In genomic region chr9:86393586-86394272, GRCm38 (mm10) we compare ENCODE assay signal across 16 mouse cellular contexts.
DNase-seq lines count a peak whose midpoint lies in the region; ATAC-seq and TF ChIP-seq lines count a peak whose summit lies in the region.
"Had no signal": no experiment of that assay in that cellular context is flagged by ENCODE, and none has a peak within 500 bp of the region (broad histone marks: within the 10 kb centered on the region; RNA-seq: fewer than 3 reads in every experiment).

No protein-coding gene starts in this region.

- H3K4me1 ChIP-seq in kidney, postnatal 0 days (replicated peaks; ENCODE audit: insufficient read depth, low read length), result no peaks in the 10 kb centered on the region; the same call in 1 of the 2 replicates
- H3K4me1 ChIP-seq in thymus, adult 2 months (replicated peaks; ENCODE audit: control insufficient read depth, insufficient read depth, low read length), result peaks cover 8% of the 10 kb centered on the region
- H3K4me1 ChIP-seq: hindbrain, embryonic 13.5 days; neural tube, embryonic 13.5 days had no signal

- no peak overlapping the region for H3K27ac ChIP-seq in kidney, postnatal 0 days
- H3K27ac ChIP-seq in thymus, adult 2 months (ENCODE audit: control insufficient read depth, insufficient read depth, low read length), result no peak overlapping the region
- H3K27ac ChIP-seq: embryonic facial prominence, embryonic 13.5 days; forebrain, embryonic 12.5 days; gastrocnemius, adult 2 months; hindbrain, embryonic 13.5 days; neural tube, embryonic 13.5 days had no signal

- no peak for ATAC-seq in kidney, postnatal 0 days (replicated peaks; ENCODE audit: low FRiP score, low read depth)

- H3K36me3 ChIP-seq in kidney, postnatal 0 days (ENCODE audit: insufficient read depth, low read length), result no peaks in the 10 kb centered on the region
- H3K36me3 ChIP-seq in thymus, adult 2 months (ENCODE audit: control insufficient read depth, insufficient read depth, low read length), result no peaks in the 10 kb centered on the region
- H3K36me3 ChIP-seq: embryonic facial prominence, embryonic 13.5 days; forebrain, embryonic 12.5 days; heart, embryonic 12.5 days; hindbrain, embryonic 13.5 days; neural tube, embryonic 13.5 days had no signal

- H3K9me3 ChIP-seq in kidney, postnatal 0 days (replicated peaks; ENCODE audit: low read length), result no peaks in the 10 kb centered on the region
- H3K9me3 ChIP-seq: embryonic facial prominence, embryonic 13.5 days; forebrain, embryonic 12.5 days; heart, embryonic 12.5 days; hindbrain, embryonic 13.5 days; neural tube, embryonic 13.5 days had no signal

- no peak for TF ChIP-seq CTCF in kidney, postnatal 0 days (IDR thresholded peaks at IDR 0.05; ENCODE audit: low read depth)
- TF ChIP-seq CTCF in thymus, adult 2 months (IDR thresholded peaks at IDR 0.05; ENCODE audit: borderline replicate concordance, control insufficient read depth, extremely low read depth, insufficient read depth, low read length, poor library complexity), result no peak

- TF ChIP-seq POLR2A in thymus, adult 2 months (IDR thresholded peaks at IDR 0.05; ENCODE audit: control insufficient read depth, extremely low read depth, insufficient read depth, low read length, poor library complexity), result no peak

- peak; percentile 49 for DNase-seq in kidney, postnatal 0 days (ENCODE audit: low spot score)
- no peak for DNase-seq in kidney, adult 8-10 months
- DNase-seq in cerebellum, adult 11 months, result peak; percentile 33
- peak; percentile 80 for DNase-seq in cerebellum, adult 9-10 months
- peak; percentile 13 for DNase-seq in thymus, adult 2 months
- no peak for DNase-seq in embryo, embryonic 10.5 days (ENCODE audit: low spot score)
- DNase-seq in ovary, postnatal 14 days (ENCODE audit: low spot score), result no peak
- DNase-seq: adrenal gland, postnatal 10 days; gastrocnemius, adult 2 months; liver, postnatal 0 days; right cerebral cortex, postnatal 14 days had no signal

- no peak overlapping the region for H3K4me2 ChIP-seq in kidney, postnatal 0 days (ENCODE audit: low read length)
- H3K4me2 ChIP-seq: embryonic facial prominence, embryonic 13.5 days; forebrain, embryonic 12.5 days; heart, embryonic 12.5 days; hindbrain, embryonic 13.5 days; neural tube, embryonic 13.5 days had no signal

- no peak overlapping the region for H3K9ac ChIP-seq in kidney, postnatal 0 days (ENCODE audit: low read depth, low read length)
- H3K9ac ChIP-seq: embryonic facial prominence, embryonic 13.5 days; forebrain, embryonic 12.5 days; heart, embryonic 12.5 days; hindbrain, embryonic 13.5 days; liver, postnatal 0 days; neural tube, embryonic 13.5 days had no signal

- H3K27me3 ChIP-seq in kidney, postnatal 0 days (ENCODE audit: insufficient read depth, low read length), result no peaks in the 10 kb centered on the region
- H3K27me3 ChIP-seq in thymus, adult 2 months (ENCODE audit: control insufficient read depth, insufficient read depth, low read length), result no peaks in the 10 kb centered on the region
- H3K27me3 ChIP-seq: embryonic facial prominence, embryonic 13.5 days; forebrain, embryonic 12.5 days; heart, embryonic 12.5 days; hindbrain, embryonic 13.5 days; neural tube, embryonic 13.5 days had no signal

- 39% methylated on average over 8 of the region's 8 CpGs for WGBS in kidney, postnatal 0 days
- WGBS in thymus, adult 2 months, result 32% methylated on average over 8 of the region's 8 CpGs

- no peak overlapping the region for H3K4me3 ChIP-seq in kidney, postnatal 0 days (replicated peaks; ENCODE audit: low read depth, low read length)
- H3K4me3 ChIP-seq in thymus, adult 2 months (ENCODE audit: control insufficient read depth, insufficient read depth, low read length), result no peak overlapping the region
- H3K4me3 ChIP-seq: embryonic facial prominence, embryonic 13.5 days; forebrain, embryonic 12.5 days; gastrocnemius, adult 2 months; heart, embryonic 12.5 days; hindbrain, embryonic 13.5 days; neural tube, embryonic 13.5 days had no signal

Comparison
In these comparisons a context has a peak if more than half of its experiments do, and no peak if none do; other contexts are left out.
1. DNase-seq: peak in kidney, postnatal 0 days (single experiment), cerebellum, adult 11 months (single experiment), cerebellum, adult 9-10 months (single experiment) and thymus, adult 2 months (single experiment); none in kidney, adult 8-10 months (0 of 2), embryo, embryonic 10.5 days (single experiment) and ovary, postnatal 14 days (single experiment).